Mouse (Mus musculus): ENCODE results near the gene Rbl1.

- TF ChIP-seq EP300 (IDR thresholded peaks at IDR 0.05; ENCODE audit: low read depth) (no peak), CTCF (IDR thresholded peaks at IDR 0.05; ENCODE audit: low read depth) (no peak)
Observed at GRCm38 (mm10) chr2:157132686-157133540, 71.4 kb downstream of the Rbl1 start.

All from liver, embryonic 14.5 days (tissue).